Mouse (Mus musculus): ENCODE measurements around the gene Gm10300.

The Gm10300 gene

DNA sequence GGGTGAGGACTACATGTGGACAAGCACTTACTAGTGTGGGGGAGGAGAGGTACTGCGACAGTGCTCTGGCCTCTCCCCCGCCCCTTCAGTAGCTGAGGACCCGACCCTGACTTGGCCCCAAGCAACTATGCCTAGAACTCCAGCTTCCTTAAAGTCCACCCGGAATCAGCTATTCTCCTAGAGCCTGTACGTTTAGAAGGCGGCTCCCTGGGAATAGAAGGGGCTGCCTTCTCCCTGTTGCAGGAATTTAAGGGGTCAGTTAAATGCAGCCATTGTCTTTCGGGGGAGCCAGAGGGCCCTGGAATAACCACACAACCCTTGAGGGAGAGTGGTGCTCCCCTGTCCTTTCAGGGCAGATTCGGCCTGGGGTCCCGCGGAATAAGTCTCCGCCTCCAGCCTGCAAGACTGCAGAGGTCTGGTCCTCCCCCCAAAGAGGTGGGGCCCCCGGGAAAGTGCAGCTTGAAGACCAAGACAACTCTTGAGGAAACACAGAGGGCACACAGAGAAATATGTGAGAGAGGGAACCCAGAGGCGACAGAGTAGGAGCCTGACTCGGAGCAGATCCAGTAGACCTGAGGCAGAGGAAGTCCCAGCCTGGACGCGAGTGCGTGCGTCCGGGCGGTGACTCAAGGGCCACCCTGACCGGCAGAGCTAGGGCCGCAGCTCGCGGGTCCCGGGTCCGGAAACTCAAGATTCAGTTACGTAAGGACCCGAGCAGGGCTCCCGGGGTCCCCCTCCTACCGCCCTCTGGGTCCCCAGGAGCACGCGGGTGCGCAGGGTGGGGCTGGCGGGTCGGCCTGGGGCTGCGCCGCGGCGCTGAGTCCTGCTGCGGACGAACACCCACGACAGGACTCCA is at the start of gene Gm10300:
Gm10300 (plus strand) TSS at position 621 of the 856 bp plus-strand sequence.
- DNase-seq (ENCODE audit: low read depth, low spot score), result no peak

DNA sequence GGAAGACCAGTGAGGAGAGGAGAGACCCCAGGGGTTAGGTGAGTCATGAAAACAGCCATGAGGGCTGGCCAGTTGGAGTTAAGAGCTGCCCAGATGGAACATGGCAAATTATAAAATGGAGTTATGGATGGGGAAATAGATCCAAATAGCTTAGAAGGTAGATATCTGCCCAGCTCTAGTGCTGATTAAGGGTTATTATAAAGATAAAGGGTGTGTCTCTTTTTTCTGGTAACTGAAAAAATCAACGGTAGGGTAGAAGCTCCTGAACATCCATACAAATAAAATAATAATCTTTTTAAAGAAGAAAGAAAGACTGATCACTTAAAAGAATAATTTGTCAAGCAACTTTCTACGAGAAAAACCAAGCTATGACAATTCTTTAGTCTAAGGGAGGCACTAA is 49.2 kb upstream of the Gm10300 start:
- no peak for DNase-seq (ENCODE audit: low read depth, low spot score)

DNA sequence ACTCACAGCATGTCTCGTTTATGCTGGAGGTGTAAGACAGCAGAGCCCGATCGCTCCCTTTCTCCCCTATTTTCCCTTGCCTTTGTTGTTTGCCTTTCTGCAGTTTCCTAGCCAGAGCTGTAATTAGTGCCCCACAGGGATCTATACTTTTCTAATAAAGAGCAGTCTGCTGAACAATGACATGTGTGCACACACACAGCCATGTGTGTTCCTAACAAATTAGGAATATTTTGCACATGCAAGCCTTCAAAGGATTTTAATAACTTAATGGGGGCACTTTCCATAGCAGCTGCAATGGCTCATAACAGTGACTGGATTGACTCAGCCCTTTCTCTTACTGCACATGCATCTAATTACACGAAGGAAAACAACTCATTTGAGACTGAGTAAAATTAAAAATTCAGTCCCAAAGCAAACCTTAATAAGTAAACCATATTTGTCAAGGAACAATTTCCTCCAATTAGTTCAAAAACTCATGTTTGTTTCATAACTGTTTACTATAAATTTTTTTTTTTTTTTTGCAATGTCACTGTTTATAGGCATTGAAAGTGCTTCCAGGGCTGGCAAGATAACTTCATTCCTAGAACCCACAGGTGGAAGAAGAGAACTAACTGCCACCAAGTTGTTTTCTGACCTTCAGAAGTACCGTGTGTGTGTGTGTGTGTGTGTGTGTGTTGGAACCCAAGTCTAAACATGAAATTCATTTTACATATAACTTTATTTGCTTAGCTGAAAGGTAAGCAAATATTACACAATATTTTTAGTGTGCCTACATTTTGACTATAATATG is 48.6 kb upstream of the Gm10300 start:
- no peak for DNase-seq (ENCODE audit: low read depth, low spot score)

DNA sequence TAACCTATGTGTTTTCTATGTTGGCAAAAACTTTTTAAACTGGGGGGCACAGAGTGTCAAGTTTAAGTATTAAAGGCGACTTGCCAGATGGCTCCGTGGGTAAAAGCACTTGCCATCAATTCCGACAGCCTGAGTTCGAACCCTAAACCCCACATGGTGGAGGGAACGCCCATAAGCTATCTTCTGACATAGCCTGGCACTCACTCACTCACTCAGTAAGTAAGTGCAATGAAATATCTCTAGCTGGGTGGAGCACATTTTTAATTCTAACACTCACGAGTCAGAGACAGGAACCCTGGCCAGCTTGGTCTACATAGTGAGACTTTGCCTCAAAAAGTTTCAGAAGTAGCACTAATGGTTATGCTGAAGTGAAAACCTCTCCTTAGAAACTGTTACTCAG is 47.3 kb upstream of the Gm10300 start:
- no peak for DNase-seq (ENCODE audit: low read depth, low spot score)

DNA sequence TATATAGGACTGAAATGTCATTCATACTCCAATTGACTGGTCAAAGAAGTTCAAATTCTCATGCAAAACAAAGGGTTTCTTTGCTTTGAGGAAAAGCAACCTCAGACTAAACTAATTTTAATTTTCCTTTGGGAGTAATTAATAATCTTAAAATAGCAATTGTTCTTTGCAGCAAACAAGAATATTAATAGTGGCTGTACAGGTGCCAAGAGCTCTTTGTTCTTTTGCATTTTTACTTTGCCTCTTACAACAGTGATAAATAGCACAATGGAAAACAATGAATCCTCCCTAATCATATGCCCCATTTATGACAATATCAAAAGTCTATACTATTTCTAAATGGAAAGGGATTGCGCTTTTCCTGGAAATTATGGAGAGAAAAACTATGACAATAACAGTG is 46.7 kb upstream of the Gm10300 start:
- DNase-seq (ENCODE audit: low read depth, low spot score), result no peak

DNA sequence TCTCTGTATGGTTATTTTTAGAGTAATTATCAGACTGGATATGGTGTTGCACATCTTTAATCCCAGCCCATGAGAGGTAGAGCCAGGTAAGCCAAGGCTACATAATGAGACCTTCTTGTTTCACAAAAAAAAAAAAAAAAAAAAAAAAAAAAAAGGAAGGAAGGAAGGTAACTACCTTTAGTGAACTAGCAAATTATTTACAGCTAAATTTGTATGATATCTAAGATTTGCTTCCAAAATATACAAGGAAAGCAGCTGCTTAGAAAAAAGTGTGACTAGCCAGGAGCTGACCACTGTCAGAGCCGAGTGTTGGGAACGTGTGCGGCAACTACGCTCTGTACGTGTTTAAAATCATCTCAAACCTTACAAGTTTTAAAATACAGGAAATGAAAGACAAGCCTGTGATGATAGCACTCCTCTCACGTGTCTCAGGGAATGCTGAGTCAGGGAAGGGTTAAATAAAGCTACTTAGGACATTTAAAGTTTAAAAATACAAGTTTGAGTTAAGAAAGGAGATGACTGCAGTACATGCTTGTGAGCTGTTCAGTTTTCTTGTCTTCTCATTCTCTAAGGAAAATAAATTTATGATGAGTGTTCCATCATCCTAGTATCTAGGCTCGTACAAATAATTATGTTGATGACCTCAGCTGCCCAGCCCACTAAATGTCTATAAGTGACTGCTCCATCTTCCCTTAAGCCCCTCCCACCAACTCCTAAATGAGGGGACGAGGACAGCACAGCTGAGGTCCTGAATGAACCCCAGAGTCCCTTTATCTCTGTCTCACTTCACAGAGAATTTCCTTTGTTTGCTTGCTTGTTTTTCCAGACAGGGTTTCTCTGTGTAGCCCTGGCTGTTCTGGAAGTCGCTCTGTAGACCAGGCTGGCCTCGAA is 44.4 kb upstream of the Gm10300 start:
- no peak for DNase-seq (ENCODE audit: low read depth, low spot score)

DNA sequence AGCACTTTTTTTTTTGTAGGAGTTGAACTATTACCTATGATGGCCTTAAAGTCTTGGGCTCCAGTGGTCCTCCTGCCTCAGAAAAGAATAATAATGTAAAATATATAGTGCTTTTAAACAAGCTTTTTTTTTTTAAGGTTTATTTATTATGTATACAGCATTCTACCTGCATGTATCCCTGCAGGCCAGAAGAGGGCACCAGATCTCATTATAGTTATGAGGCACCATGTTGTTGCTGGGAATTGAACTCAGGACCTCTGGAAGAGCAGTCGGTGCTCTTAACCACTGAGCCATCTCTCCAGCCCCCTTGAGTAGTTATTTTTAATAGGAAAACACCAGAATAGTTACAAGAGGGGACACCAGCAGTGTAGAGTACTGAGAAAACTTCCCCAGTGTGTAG is 41.3 kb upstream of the Gm10300 start:
- no peak for DNase-seq (ENCODE audit: low read depth, low spot score)

DNA sequence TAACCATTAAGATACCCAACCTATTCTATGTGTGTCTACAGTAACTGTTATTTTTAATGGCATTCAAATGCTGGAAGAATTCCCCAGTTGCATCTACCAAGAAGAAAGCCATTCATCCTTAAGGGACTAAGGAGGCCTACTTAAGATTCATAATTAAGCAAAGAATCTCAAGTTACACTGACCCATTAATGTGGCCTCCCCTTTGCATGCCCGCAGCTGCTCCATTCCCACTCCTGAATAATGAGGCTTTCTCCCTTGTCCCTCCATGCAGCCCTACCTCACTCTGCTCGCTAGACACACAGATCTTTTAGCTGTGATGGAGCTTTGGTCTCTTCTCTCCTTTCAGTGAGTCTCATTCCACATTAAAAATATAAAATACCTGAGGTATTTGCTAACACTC is 40.3 kb upstream of the Gm10300 start:
- DNase-seq (ENCODE audit: low read depth, low spot score), result no peak

DNA sequence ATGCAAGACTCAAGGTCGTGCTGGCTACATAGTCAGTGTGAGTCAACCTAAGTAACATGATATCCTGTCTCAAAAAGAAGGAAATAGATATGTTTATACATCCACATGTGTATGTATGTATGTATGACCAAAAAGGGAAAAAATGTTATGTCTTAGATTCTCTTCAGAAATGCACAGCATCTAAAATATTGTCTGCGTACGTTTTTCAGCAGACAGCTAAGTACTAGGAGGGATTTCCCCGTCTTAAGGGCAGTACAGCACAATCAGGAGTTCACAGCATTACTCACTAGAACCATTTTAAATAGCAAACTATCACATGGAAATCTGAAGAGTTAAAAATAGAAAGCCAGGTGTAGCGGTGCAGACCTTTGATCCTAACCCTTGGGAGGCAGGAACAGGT is 37.4 kb upstream of the Gm10300 start:
- DNase-seq (ENCODE audit: low read depth, low spot score), result no peak

DNA sequence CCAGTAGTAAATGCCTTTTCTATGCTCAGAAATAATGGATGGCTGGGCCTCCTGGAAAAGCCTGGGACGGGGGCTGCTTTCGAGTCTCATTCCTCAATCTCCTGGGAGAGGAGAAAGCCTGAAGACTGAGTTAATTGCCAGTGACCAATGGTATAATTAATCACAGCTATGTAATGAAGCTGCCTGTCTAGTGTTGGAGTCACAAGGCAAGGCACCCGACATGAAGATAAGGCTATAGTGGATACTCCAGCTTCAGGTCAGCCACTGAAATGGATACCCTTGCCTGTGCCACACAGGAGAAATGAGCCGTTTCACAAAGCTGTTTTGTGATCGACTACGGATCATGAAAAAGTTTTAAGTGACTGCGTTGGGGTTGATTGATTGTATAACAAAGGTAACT is 36.5 kb upstream of the Gm10300 start:
- DNase-seq (ENCODE audit: low read depth, low spot score), result no peak

DNA sequence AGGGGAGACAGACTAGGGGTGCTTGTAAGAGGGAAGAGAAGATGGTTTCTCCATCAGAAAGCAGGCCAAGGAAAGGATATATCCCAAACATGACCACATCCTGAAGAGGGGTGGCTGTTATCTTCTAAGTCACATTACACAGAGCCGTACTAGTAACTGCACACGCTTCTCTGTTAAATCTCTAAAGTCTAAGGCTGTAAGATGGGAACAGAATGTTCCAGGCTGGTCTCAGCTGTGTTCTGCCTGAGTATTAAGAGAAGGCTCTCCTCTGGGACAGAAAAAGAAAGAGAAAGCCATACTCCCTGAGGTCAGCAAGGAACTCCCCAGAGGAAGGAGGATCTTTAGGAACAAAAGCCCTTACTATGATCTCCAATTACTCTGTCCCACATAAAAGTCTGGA is 35.7 kb upstream of the Gm10300 start:
- no peak for DNase-seq (ENCODE audit: low read depth, low spot score)

DNA sequence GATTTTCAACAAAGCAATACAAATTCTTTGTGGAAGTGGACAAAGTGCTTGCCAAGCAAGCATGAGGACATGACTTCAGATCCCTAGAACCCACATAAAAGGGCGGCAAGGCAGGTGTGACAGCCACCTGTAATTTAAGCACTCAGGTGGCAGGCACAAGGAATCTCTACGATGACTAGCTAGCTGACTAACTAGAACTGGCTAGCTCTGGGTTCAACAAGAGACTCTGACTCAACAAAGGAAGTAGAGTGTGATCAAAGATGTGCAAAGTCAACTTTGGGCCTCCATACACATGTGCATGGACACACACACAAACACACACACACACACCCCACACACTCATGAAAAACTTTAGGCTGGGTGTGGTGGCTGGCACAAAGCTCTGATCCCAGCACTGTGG is 35.0 kb upstream of the Gm10300 start:
- DNase-seq (ENCODE audit: low read depth, low spot score), result no peak

DNA sequence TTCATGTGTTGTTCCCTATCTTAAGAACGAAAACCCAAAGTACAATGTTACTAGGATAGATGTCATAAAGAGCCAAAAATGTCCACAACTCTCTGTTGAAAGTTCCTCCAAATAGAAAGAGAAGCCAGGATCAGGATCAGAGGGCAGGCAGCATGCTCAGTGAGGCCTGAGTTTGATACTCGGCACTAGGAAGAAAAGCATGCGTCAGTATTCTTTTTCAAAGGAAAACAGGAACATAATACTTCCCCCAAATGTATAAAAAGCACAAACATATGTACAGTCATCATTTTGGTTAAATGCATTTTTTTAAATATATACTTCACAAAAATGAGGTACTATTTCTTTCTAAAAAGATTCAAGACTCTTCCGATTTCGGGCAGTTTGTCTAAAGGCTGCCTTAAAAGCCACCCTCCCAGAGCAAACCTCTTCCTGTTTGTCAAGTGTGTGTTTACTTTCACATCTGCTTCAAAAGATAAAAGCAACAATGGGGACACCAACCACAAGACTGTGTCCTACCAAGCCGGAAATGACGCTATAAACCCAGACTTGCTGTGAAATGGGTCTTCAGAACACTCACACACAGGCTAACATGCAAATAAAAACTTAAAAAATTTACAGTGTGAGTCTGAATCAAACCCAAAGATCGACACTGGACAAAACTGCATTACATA is 34.4 kb upstream of the Gm10300 start:
- no peak for DNase-seq (ENCODE audit: low read depth, low spot score)

DNA sequence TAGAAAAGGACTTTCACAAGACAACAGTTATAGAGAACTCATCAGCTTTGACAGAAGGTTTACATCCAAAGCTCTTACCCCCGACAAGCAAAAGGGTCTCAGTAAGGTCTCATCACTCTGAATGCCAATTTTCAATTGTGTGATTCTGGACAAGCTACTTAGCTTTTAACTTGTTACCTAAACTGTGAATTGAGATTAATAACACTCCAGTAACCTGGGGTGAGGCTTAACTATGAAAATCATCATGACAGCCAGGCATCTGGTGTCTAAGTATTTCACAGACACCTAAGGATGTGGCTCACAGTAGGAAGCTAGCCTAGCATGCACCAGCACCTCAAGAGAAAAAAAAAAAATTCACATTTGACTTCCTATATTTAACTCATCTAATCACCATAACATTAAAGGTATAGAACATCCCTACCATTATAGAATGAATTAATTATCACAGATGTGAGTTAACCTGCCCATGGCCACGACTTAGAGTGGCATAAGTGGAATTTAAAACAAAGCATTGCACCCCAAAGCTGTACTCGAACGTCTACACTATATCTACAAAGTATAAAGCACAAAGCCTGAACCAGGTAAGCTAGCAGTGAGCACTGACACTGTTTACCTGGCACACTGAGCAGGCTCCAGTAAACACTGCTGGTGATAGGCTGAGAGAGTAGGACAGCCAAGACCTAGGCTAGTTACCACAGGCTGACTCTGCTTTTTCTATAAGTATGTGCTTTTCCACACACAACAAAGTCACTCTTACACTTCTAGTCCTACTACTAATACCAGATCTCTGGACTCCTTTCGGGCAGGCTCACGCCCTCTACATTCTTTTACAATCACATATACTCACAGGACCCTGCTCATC is 32.8 kb upstream of the Gm10300 start:
- no peak for DNase-seq (ENCODE audit: low read depth, low spot score)

DNA sequence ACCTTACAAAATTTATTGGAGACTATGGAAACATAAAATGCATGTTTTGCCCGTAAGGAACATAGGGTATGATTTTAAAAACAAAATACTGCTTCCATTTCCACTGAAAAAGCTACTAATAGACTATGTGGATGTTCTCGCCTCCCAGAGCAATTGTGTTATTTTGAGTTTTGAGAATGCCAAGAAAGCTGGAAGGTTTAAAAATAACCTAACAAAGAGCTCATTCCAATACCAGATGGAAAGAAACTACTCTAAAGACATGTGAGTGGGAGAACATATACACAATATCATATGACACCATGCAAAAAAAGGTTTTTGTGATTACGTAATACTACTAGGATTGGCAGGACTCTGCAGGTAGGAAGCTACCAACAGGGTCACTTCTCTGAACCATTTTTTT is 30.8 kb upstream of the Gm10300 start:
- no peak for DNase-seq (ENCODE audit: low read depth, low spot score)

DNA sequence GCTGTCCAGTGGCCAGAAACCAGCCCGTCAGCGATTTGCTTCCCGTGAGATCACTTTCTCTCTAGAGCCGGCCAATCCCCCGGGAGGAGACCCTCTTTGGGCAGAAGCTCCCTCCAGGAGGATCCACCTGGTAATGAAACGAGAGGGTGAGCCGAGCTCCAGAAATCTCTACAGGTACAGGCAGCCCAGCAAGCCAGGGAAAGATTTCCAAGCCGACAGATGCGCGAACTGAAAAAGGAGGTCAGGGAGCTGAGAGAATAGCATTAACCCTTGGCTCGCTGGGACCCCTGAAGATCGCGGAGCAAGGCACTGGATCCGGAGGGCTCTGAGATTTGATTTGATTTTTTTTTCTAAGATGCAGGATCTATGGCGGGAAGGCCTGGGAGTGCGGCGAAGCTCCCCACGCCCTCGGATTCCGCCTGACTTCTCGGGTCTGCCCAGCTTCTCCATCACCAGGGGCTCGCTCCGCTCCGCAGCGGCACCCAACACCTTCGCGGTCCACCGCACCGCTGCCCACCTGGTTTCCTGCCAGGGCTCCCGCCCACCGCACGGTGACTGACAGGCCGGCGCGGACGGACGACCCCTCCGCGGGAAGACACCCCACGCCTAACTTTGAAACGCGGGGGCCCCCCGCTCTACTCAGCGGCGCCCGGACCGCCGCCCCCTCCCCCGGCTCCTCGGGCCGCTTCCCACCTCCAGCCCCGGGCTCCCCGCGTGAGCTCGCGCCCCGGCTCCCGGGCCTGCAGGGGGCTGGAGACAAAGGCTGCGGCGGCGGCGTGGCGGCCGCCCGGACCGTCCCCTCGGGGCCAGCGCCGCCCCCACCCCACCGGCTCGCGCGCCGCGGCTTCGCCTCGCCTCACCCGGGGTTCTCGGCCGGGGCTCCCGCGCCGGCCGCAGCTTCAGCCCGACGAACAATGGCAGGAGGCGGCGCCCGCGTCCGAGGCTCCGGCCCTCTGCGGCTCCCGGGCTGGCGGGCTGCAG is 26.2 kb upstream of the Gm10300 start:
- no peak for DNase-seq (ENCODE audit: low read depth, low spot score)

DNA sequence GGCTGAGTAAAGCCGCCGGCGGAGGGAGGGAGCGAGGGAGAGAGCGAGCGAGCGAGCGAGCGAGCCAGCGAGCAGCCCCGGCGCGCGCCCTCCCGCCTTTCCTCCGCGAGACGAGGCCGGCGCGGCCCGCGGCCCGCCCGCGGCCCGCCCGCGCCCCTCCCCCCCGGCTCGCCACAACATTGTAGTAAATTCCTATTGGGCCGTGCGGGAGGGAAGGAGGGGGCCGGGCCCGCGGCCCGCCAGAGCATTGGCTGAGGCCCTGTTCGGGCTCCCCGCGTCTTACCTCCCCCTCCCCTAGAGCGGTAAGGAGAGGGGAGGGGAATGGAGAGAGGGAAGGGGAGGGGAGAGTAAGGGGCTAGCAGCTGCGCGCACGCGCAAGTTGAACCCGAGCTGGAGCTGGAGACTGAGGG is 25.5 kb upstream of the Gm10300 start:
- DNase-seq (ENCODE audit: low read depth, low spot score), result peak; percentile 90

DNA sequence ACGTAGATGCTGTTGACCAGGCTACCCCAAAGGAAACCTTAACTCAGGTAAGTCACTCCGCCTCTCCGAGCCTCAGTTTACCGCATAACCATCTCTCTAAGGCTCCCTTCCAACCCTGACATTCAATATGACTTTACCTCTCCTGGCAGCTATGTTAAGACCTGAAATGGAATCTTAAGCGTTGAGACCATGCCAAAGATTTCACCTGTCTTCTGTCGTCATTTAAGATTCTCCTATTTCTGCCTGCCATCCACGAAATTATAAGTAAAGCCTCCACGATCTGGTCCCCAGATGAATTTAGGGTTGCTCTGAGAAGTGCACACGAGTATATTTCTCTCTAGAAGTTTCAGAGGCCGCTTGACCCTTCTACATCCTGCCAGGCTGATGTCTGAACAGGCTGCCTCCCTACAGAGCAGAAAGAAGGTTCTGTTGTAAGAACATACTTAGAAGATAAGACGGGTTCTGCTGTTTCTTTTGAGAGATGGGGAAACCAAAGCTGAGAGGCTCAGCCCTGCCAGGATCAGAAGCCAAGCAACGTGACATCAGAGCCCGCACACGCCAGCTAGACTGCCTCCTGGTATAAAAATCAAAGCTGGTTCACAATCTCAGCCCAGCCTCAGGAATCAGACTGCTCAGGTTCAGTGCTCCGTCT is 24.8 kb upstream of the Gm10300 start:
- no peak for DNase-seq (ENCODE audit: low read depth, low spot score)
